Mouse (Mus musculus): ENCODE measurements around the gene Cmtm3.

Gene Cmtm3

DNA sequence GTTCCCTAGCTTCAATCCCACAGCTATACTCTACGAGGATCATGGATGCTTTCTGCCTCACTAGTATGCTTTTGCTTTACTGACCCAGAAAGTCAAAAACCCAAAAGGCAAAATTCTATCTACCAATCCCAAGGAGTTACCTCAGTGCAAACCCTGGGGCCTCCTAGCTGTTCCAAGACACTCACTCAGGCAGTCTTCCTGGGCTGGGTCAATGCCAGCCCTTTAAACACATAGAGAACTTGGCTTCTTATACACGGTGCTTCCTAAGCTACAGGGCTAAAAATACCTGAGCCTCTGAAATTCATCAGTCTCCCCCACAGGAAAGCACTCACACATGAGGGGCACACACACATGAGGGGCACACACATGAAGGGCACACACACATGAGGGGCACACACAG is 44.1 kb downstream of the Cmtm3 start:
- DNase-seq (ENCODE audit: low spot score in 2 of 2): no peak

DNA sequence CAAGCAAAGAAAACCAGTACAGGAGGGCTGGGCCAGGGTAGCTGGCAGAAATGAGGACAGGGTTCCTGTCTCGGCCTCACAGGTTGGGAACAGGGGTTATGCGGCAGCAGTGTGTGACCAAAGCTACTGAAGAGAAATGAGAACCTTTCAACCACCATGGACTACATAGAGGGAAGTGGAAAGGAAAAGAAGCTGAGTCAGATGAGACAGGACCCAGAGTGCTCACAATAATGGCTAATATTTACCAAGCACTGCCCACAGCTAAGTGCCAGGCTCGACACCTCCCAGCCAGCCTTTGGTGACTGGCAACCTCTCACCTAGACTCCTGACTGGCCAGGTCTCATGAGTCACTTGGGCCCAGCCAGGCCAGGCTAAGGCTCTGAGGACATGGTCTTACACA is 44.8 kb downstream of the Cmtm3 start:
- no peak for DNase-seq (ENCODE audit: low spot score in 2 of 2)

DNA sequence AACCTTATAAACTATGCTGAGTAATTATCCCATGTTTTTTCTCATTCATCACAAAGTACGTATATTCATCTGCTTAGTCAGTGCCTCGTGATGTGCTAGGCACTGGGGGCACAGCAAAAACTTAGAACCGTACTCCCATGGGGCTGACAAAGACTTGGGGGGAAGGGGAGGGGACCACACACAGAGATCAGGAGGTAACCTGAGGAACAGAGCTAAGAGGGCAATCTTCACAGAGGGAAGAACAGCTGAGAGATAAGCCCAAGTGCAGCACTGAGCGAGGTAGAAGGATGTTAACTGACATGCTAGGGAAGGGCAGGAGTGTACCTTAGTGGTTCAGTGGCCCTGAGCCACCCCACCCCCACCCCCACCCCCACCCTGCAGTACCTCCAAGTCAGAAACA is 47.5 kb downstream of the Cmtm3 start:
- DNase-seq (ENCODE audit: low spot score in 2 of 2): no peak

DNA sequence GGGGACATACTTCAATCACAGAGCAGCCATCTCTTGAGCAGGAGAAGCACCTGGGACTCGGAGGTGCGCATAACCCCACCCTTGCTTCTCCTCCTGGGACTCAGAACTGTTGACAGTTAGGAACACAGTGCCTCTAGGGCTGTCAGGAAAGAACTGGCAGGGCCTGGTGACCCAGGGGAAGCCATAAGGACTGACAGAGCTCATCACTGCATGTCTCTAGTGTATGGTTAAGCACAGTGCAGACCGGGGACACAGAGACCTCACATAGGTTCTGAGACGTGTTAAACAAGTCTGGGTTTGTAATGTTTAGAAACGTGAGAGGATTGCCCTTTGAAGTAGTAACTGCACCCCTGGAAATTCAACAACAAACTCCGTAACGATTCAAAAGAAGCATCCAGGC is 48.3 kb downstream of the Cmtm3 start:
- DNase-seq (ENCODE audit: low spot score in 2 of 2): no peak

DNA sequence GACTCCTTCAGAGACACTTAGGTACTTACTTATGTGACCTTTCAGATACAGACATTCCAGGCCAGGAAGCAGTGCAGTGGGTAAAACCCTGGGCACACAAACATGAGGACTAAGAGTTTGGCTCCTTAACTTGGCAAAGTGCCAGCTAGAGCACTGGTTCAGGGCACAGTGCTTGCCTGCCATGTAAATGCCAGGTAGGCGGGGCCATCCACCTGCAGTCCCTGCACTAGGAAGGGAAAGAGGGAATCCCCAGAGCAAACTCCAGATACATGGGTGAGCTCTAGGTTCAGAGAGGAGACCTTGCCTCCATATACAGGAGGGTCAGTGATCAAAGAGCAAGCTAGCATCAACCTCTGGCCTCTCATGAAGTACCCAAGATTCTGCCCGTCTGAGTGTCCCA is 48.8 kb downstream of the Cmtm3 start:
- DNase-seq (ENCODE audit: low spot score in 2 of 2): no peak

DNA sequence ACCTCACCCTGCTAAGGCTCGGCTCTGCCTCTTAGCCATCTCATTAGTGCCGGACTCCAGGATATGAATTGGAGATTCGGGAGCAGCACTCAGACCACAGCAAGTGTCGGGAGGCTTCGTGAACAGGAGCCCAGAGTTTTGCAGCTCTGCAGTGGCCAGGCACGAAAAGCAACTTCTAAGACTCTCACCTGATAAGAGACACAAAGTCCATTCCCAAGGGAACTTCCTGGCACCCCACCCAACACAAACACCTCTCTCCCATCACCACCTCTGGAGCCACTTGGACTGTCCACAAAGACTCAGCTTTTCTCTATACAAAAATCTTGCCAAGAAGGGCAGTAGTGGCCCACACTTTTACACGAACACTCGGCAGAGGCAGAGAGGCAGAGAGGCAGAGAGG is 51.0 kb downstream of the Cmtm3 start:
- DNase-seq (ENCODE audit: low spot score in 2 of 2): no peak

DNA sequence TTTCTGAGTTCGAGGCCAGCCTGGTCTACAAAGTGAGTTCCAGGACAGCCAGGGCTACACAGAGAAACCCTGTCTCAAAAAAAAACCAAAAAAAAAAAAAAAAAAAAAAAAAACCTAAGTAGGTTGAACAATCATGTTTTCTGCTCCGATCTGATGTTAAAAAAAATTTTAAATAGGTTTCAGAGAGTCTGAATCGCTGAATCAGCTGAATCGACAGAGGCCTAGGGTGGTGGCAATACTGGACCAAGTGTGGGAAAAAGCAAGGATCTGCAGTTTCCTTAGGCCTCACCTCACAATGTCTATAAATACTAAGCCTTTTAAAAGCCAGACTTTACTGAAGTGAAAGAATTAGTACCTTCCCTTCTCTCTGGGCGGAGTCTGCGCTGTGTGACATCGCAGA is 53.9 kb downstream of the Cmtm3 start:
- no peak for DNase-seq (ENCODE audit: low spot score in 2 of 2)

DNA sequence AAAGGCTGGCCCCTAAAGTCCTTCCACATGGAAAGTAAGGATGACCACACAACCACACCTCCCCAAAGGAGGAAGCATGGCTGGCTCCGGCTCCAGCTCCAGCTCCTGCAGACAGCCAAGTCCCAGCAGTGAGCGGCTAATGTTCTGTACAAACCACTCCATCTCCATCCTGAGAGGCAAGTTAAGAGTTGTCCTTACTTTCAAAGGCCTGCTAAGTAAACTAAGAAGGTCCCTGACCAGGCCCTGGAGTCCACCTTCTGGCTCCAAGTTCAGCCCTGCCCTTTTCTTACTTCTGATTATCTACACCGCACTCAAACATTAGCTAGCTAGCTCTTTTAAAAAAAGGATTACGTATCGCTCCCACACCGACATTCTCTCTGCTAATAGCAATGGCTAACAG is 54.6 kb downstream of the Cmtm3 start:
- DNase-seq (ENCODE audit: low spot score in 2 of 2): no peak

DNA sequence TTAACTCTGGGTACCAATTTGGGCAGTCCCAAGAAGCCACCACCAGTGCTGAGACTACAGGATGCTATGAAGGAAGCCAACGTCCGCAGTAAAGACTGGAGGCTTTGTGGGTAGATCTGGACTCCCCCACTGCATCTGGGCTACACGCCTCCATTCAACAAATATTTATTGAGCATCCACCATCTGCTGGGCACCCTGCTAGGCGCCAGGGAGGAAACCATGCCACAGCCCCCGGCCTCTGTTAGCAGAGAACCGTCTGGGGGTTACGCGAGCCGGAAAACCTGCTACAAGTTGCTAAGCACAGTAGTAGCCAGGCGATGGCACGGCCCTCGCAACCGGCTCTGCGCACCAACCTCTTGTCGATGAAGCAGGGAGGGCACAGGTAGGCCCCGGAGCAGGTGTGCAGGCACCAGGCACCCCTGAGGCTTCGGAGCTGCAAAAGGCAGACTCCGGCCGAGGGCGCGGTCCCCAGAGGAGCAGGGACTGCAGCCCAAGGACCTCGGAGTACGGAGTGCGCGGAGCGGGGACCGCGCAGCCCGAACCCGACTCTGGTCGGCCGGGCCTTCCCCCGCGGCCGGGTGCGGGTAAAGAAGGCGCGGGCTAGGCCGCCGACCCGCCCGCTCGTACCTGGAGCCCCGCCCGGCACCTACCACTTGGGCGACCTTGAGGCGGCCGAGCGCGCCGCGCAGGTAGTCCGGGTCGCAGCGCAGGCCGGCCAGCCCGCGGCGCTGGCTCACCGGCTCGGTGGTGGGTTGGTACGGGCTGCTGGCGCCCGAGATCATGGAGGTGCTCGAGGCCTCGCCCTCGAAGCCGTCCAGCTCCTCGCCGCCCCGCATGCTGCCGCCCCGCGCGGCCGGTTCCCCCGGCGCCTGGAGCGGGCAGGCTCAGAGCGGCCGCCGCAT is 55.8 kb downstream of the Cmtm3 start:
- DNase-seq (ENCODE audit: low spot score in 2 of 2): no peak

DNA sequence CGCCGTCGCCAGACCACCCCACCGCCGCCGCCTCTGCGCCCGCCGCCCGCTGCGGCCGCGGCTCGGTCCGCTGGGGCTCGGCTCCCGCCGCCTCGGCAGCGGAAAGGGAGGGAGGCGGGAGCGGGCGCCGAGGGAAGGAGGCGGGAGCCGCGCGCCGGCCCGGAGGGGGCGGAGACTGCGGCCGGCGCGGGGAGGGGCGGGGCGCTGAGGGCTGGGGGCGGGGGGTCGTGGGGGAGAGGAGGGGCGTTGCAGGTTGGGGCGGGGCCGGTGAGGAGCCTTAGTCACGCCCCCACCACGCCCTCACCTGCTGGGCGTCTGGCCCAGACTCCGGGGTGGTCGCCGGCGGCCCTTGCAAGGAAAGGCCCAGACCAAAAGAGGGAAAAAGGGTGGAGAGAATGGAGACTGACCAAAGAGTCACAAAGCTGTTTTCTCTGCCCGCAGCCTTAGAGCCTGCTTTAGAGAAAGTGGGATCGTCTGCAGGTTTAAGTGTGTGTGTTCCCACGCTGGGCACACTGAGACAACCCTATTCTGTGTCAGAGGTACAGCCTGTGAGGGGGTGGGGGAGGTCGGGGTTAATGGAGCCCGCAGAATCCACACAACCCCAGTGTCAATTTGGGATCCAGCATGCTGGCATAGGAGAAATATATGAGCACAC is 56.6 kb downstream of the Cmtm3 start, which contains the start of gene Cmtm4:
Gene Cmtm4, minus strand, starts transcription at position 105 of the 655 bp plus-strand sequence.
- peak; percentile 21 to 66 for DNase-seq (ENCODE audit: low spot score in 2 of 2)
